Mouse (Mus musculus) testis, adult 2 months (tissue): ENCODE results near the gene Usp42.

Source experiments
- CTCF ChIP-seq: fragments of 200-500 bp; IDR thresholded peaks from 2 replicates; pipeline ENCODE4 v1.5.1; 2012; ENCODE audit warnings: low read depth, mild to moderate bottlenecking, inconsistent platforms, low read length, moderate library complexity; ENCODE audit not compliant: control insufficient read depth, insufficient read depth, insufficient replicate concordance
- POLR2A ChIP-seq: fragments of 200-500 bp; IDR thresholded peaks from 2 replicates; pipeline ENCODE4 v1.6.1; 2012; ENCODE audit warnings: low read depth, mild to moderate bottlenecking, inconsistent platforms, low read length, moderate library complexity; ENCODE audit not compliant: control insufficient read depth

DNA sequence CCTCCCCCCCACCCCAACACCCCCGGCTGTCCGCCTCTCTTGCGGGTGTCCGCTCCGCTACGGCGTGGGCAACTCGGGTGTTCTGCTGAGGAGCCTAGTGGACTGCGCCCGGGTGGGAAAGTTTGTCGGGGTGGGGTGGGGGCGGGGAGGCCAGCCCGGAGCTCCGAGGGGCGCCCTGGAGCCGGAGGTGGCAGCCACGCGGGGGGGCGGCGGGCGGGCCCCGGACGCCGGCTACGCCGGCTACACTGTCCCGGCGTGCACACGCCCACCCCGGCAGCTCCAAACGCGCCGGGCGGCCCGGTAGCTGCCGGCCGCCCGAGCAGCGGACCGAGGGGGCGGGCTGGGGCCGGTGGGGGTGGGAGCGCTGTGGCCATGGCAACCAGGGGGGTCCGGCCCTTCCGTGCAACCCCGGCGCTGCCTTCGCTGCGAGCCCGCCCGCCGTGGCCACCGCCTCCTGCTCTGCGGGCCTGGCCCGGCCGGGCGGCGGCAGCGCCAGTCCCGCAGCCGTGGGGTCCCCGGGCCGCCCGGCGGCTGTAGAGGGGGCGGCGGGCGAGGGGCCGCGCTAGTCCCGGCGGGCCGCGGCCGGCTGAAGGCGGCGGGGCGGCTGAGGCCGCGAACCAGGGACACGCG, 482 bp downstream of the Usp42 start:
- TF ChIP-seq CTCF (no peak), POLR2A (no peak)
